Mouse (Mus musculus): ENCODE results near the gene Zdbf2.

- TF ChIP-seq CTCF (IDR thresholded peaks at IDR 0.05; ENCODE audit: borderline replicate concordance, insufficient read depth, low read length): no peak
- no peak for TF ChIP-seq POLR2A (IDR thresholded peaks at IDR 0.05; ENCODE audit: low read depth, low read length)
Measured at GRCm38 (mm10) chr1:63263671-63264070, 9.4 kb upstream of the Zdbf2 start.

All from embryonic fibroblast, embryonic 13.5 days (primary cell).